Mouse (Mus musculus) intestine, postnatal 0 days (tissue): ENCODE measurements around the gene Csl. TPM values are rescaled to one million over a fixed set of nuclear protein-coding genes. Genes with fewer than 3 reads are reported as not detected.

Experiments
- ATAC-seq: fragments of 200-750 bp; cut with Nextera tagmentation; 2 replicates; pipeline ENCODE4 v1.8.0; 2017; ENCODE audit warnings: mild to moderate bottlenecking, moderate TSS enrichment, moderate library complexity
- H3K27ac ChIP-seq: fragments of 300-500 bp; sonication (generic); 2 replicates; pipeline ENCODE4 v1.5.1; 2014; ENCODE audit warnings: mild to moderate bottlenecking, low read depth, low read length, moderate library complexity
- H3K27me3 ChIP-seq: fragments of 300-500 bp; sonication (generic); replicated peaks from 2 replicates; pipeline ENCODE4 v1.6.1; 2014; ENCODE audit warnings: low read length, mixed read lengths; ENCODE audit not compliant: control insufficient read depth, insufficient read depth
- H3K36me3 ChIP-seq: fragments of 300-500 bp; sonication (generic); 2 replicates; pipeline ENCODE4 v1.6.1; 2014; ENCODE audit warnings: mild to moderate bottlenecking, moderate library complexity; ENCODE audit not compliant: control insufficient read depth, insufficient read depth
- H3K4me1 ChIP-seq: fragments of 300-500 bp; sonication (generic); replicated peaks from 2 replicates; pipeline ENCODE4 v1.6.1; 2014; ENCODE audit warnings: antibody characterized with exemption, low read length, mixed read lengths; ENCODE audit not compliant: control insufficient read depth, insufficient read depth
- H3K4me2 ChIP-seq: fragments of 300-500 bp; sonication (generic); replicated peaks from 2 replicates; pipeline ENCODE4 v1.6.1; 2014; ENCODE audit warnings: low read depth, mild to moderate bottlenecking, moderate library complexity
- H3K4me3 ChIP-seq: fragments of 300-500 bp; sonication (generic); 2 replicates; pipeline ENCODE4 v1.5.1; 2014; ENCODE audit warnings: low read depth, low read length
- H3K9ac ChIP-seq: fragments of 300-500 bp; sonication (generic); 2 replicates; pipeline ENCODE4 v1.6.1; 2014; ENCODE audit warnings: mild to moderate bottlenecking, low read depth, low read length
- H3K9me3 ChIP-seq: fragments of 300-500 bp; sonication (generic); 2 replicates; pipeline ENCODE4 v1.6.1; 2016; ENCODE audit warnings: mixed run types; ENCODE audit not compliant: control insufficient read depth
- CTCF ChIP-seq: sonication (generic); IDR thresholded peaks from 2 replicates; pipeline ENCODE4 v1.5.1; 2016; ENCODE audit warnings: low read depth, mild to moderate bottlenecking, control low read depth, antibody characterized with exemption, moderate library complexity
- WGBS: fragments of 180-500 bp; shearing (Covaris S2); extraction: QIAGEN DNeasy Blood & Tissue Kit; methylation state at CpG from one replicate; pipeline ENCODE4 v1.1.7; 2014; 5-methylcytosine and 5-hydroxymethylcytosine counted together
- polyA plus RNA-seq: library from polyadenylated mRNA; unstranded; fragments of >200 nt; fragmentation: Nextera tagmentation; extraction: Ambion mirVana; gene quantifications from 2 replicates; pipeline ENCODE4 v1.2.1, GENCODE M21; 2015

Csl gene
- polyA plus RNA-seq, 1 experiment from 2014 or later, result 0.09 TPM

DNA sequence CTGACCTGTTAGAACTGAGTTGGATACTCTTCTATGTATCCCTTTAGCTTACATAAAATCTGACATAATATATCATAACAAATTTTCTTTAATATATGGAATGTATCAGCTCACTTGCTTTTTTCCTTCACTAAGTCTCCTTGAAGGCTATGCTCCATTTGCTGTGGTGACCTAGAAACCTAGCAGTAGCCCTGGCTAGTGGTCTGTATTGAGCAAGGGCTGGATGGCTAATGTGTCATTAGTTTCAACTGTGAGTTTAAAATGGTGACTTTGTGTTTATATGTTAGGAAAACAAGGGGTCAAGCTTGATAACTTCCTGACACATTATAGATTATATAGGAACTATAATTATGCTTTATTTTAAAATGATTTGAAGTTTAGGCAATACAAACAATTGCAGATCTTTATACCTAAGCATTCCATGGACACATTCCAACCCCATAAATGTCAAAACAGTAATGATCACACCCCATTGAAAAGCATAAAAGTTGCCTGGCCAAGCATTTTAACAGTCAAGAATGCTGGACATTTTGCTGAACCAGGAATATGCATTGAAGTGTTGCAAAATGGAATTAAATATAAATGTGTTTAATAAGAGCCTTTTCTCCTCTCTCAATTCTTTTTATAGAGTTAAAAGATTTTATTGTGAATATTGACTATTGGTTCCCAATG is 17.7 kb downstream of the Csl start:
- H3K4me3 ChIP-seq, result no peak overlapping the region
- no peaks in the 10 kb centered on the region for H3K36me3 ChIP-seq
- no peaks in the 10 kb centered on the region for H3K27me3 ChIP-seq
- TF ChIP-seq CTCF, result no peak
- H3K4me2 ChIP-seq, result no peak overlapping the region
- no peaks in the 10 kb centered on the region for H3K9me3 ChIP-seq
- H3K9ac ChIP-seq, result no peak overlapping the region
- H3K4me1 ChIP-seq, result no peaks in the 10 kb centered on the region
- no peak for ATAC-seq
- no peak overlapping the region for H3K27ac ChIP-seq

DNA sequence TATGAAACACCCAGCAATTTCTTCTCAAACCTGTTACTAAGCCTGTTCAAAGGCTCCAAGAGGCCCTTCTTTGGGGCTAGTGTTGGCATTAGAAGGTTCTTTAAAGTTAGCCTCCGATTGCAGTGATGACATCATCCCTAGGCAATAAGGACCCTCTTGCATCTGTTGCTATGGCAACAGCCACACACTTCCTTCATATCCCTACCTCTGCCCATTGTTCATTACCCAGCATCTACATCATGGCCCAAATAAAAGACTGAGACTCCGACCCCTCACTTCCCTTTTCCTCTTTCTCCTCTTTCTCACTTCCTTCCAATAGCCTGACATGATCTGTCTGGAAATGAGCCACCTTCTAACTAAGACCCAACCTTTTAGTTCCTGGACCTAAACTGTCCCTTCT is 46.3 kb downstream of the Csl start:
- Histone ChIP-seq H3K4me1 (no peaks in the 10 kb centered on the region), H3K4me3 (no peak overlapping the region), H3K27ac (no peak overlapping the region), H3K27me3 (no peaks in the 10 kb centered on the region), H3K9ac (no peak overlapping the region), H3K36me3 (no peaks in the 10 kb centered on the region), H3K9me3 (no peaks in the 10 kb centered on the region), H3K4me2 (no peak overlapping the region)
- no peak for ATAC-seq
- no peak for TF ChIP-seq CTCF
- 59% methylated on average over 2 of the region's 2 CpGs for WGBS

DNA sequence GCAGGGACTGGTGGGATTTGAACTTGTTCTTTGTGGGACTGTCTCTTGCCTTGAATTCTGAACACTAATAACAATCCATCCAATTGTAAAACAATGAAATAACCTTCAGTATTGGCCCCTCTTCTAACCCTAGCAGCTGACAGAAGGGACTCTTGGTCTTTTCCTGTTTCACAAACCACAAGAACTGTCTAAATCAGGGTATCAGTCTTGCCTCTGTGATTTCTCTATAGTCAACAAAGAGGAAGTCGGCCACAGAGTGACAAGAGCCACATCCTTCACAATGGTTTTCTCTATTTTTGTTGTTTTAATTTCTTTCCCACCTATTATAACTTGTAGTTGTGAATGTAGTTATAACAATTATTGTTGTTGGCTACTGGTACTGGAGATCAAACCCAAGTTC is 47.9 kb downstream of the Csl start:
- no peak for TF ChIP-seq CTCF
- ATAC-seq, result no peak
- Histone ChIP-seq H3K27me3 (no peaks in the 10 kb centered on the region), H3K4me2 (no peak overlapping the region), H3K27ac (no peak overlapping the region), H3K9ac (no peak overlapping the region), H3K9me3 (no peaks in the 10 kb centered on the region), H3K4me3 (no peak overlapping the region), H3K36me3 (no peaks in the 10 kb centered on the region), H3K4me1 (no peaks in the 10 kb centered on the region)
- WGBS, result 74% methylated on average over 1 of the region's 1 CpGs
